Mouse (Mus musculus): ENCODE measurements around the gene Snrpb2.

DNA sequence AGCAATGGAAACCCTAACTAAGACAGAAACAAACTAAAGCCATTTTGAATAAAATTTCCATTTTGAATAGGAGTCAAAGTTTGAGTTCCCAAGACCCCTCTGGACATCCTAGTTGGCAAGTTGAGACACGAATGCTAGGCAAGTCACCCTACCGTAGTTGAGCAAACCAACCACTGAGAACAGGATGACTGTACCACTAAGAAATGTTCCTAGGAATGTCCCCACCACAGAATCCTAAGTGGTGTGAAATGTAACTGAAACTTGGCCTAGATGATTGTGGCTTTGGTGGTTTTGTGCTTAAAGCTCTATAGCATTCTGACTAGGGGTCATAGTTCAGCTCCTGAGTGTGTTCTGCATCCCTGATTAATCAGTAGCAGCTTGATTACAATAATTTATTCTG is 39.5 kb upstream of the Snrpb2 start:
- peak; percentile 48 for TF ChIP-seq CEBPB (IDR thresholded peaks at IDR 0.05; ENCODE audit: low read depth)
- TF ChIP-seq CTCF (IDR thresholded peaks at IDR 0.05; ENCODE audit: control insufficient read depth, insufficient read depth, insufficient read length): no peak
- no peak for TF ChIP-seq USF1 (IDR thresholded peaks at IDR 0.05; ENCODE audit: low read depth)
- no peak for TF ChIP-seq MYOD1 (IDR thresholded peaks at IDR 0.05; ENCODE audit: control insufficient read depth, insufficient read length, low read depth)
- no peak for TF ChIP-seq MYOG (IDR thresholded peaks at IDR 0.05; ENCODE audit: control insufficient read depth, extremely low read depth, insufficient read length)

All from C2C12 (cell line).